Mouse (Mus musculus) embryonic facial prominence, embryonic 14.5 days (tissue): ENCODE data around the gene Itga11. TPM values are rescaled to one million over a fixed set of nuclear protein-coding genes. Genes with fewer than 3 reads are reported as not detected.

Experiments
- polyA plus RNA-seq: library from polyadenylated mRNA; unstranded; fragments of >200 nt; fragmentation: Nextera tagmentation; extraction: Ambion mirVana; gene quantifications from 2 replicates; pipeline ENCODE4 v1.2.1, GENCODE M21; 2014

Gene Itga11
- polyA plus RNA-seq, 1 experiment from 2014 or later = 8.1 TPM

Other genes with a start within 250 kb of the Itga11 start
- gene Coro2b, start 140.8 kb upstream of the Itga11 start, polyA plus RNA-seq = 11.1 and 12.3 TPM in 2 replicates
- gene Fem1b, start 134.1 kb downstream of the Itga11 start, polyA plus RNA-seq = 31.8 and 32.0 TPM in 2 replicates
- gene Cln6, start 161.0 kb downstream of the Itga11 start, polyA plus RNA-seq = 19.0 and 20.6 TPM in 2 replicates
- 16.5 and 19.8 TPM in 2 replicates for gene Calml4, start 180.3 kb downstream of the Itga11 start, polyA plus RNA-seq